Mouse (Mus musculus) gastrocnemius, postnatal 25 days (tissue): ENCODE data around the gene Gm10160. TPM values are rescaled to one million over a fixed set of nuclear protein-coding genes. Genes with fewer than 3 reads are reported as not detected.
A peak's percentile ranks its signal among the peaks of the same experiment; 100 is the strongest.

Source experiments
- DNase-seq: peaks from one replicate; pipeline ENCODE4 v3.0.0; 2022
- long read RNA-seq, 2 experiments: library from polyadenylated mRNA; stranded (forward); transcript quantifications; one replicate each; pipeline ENCODE4 v2.0.0; 2021
- total RNA-seq, 2 experiments: library from RNA; stranded (reverse); gene quantifications; 1 replicate in 1 of 2; 2 replicates in 1 of 2; pipeline ENCODE4 v1.2.3; 2021

The Gm10160 gene
- total RNA-seq, result not detected
- long read RNA-seq, experiment 1, result 0 reads
- long read RNA-seq, experiment 2, result 0 reads

- no peak for DNase-seq
Measured at GRCm38 (mm10) chr7:81855694-81856093, at the start of gene Gm10160. Gm10160 (minus strand) TSS chr7:81855794.

GRCm38 (mm10) chr7:81904926-81905325 is 49.3 kb upstream of the Gm10160 start:
- no peak for DNase-seq

- DNase-seq, result no peak
Measured at GRCm38 (mm10) chr7:81904094-81904493, 48.5 kb upstream of the Gm10160 start.

- no peak for DNase-seq
Measured at GRCm38 (mm10) chr7:81899361-81899760, 43.8 kb upstream of the Gm10160 start.

- no peak for DNase-seq
Measured at GRCm38 (mm10) chr7:81885128-81885527, 29.5 kb upstream of the Gm10160 start.

GRCm38 (mm10) chr7:81881600-81881999 is 26.0 kb upstream of the Gm10160 start:
- no peak for DNase-seq

GRCm38 (mm10) chr7:81880797-81881196 is 25.2 kb upstream of the Gm10160 start:
- DNase-seq, result no peak

GRCm38 (mm10) chr7:81880286-81880685 is 24.7 kb upstream of the Gm10160 start:
- no peak for DNase-seq

GRCm38 (mm10) chr7:81875372-81875771 is 19.8 kb upstream of the Gm10160 start:
- no peak for DNase-seq

- DNase-seq, result no peak
Measured at GRCm38 (mm10) chr7:81874636-81875035, 19.0 kb upstream of the Gm10160 start.

- no peak for DNase-seq
Measured at GRCm38 (mm10) chr7:81873807-81874206, 18.2 kb upstream of the Gm10160 start.

- no peak for DNase-seq
Measured at GRCm38 (mm10) chr7:81872493-81873013, 17.0 kb upstream of the Gm10160 start.

GRCm38 (mm10) chr7:81868158-81868557 is 12.6 kb upstream of the Gm10160 start:
- peak; percentile 50 for DNase-seq

GRCm38 (mm10) chr7:81867231-81867930 is 11.8 kb upstream of the Gm10160 start:
- no peak for DNase-seq

- DNase-seq, result no peak
Measured at GRCm38 (mm10) chr7:81865937-81866336, 10.3 kb upstream of the Gm10160 start.

GRCm38 (mm10) chr7:81864552-81864951 is 9.0 kb upstream of the Gm10160 start:
- DNase-seq, result no peak

- peak; percentile 55 for DNase-seq
Measured at GRCm38 (mm10) chr7:81862587-81863583, 7.3 kb upstream of the Gm10160 start.

- no peak for DNase-seq
Measured at GRCm38 (mm10) chr7:81861921-81862320, 6.3 kb upstream of the Gm10160 start.

- no peak for DNase-seq
Measured at GRCm38 (mm10) chr7:81861461-81861860, 5.9 kb upstream of the Gm10160 start.

- DNase-seq, result no peak
Measured at GRCm38 (mm10) chr7:81860996-81861395, 5.4 kb upstream of the Gm10160 start.

GRCm38 (mm10) chr7:81860071-81860470 is 4.5 kb upstream of the Gm10160 start:
- DNase-seq, result peak; percentile 47

- peak; percentile 38 for DNase-seq
Measured at GRCm38 (mm10) chr7:81858968-81859721, 3.6 kb upstream of the Gm10160 start, which contains the start of gene Tm6sf1. Tm6sf1 (plus strand) TSS chr7:81859001.
